Comparison of ENCODE assay signal across 10 mouse cellular contexts in genomic region chr7:130289428-130289790, GRCm38 (mm10).
DNase-seq lines count a peak whose midpoint lies in the region; ATAC-seq and TF ChIP-seq lines count a peak whose summit lies in the region.
"Had no signal": no experiment of that assay in that cellular context is flagged by ENCODE, and none has a peak within 500 bp of the region (broad histone marks: within the 10 kb centered on the region; RNA-seq: fewer than 3 reads in every experiment).

No protein-coding gene starts in this region.

- no peak for TF ChIP-seq POLR2A in embryonic fibroblast, embryonic 13.5 days (IDR thresholded peaks at IDR 0.05; ENCODE audit: low read depth, low read length)

- H3K9me3 ChIP-seq in limb, embryonic 11.5 days (ENCODE audit: control insufficient read depth, low read length), result no peaks in the 10 kb centered on the region
- no peaks in the 10 kb centered on the region for H3K9me3 ChIP-seq in stomach, embryonic 15.5 days

- no peaks in the 10 kb centered on the region for H3K27me3 ChIP-seq in limb, embryonic 11.5 days (ENCODE audit: control insufficient read depth, insufficient read depth, low read length)
- H3K27me3 ChIP-seq in stomach, embryonic 15.5 days (replicated peaks), result no peaks in the 10 kb centered on the region

- no peak overlapping the region for H3K27ac ChIP-seq in layer of hippocampus, adult 2 months
- peak overlapping the region; percentile 85 for H3K27ac ChIP-seq in embryonic fibroblast, embryonic 13.5 days (ENCODE audit: insufficient read depth, low read length)
- H3K27ac ChIP-seq in limb, embryonic 11.5 days (replicated peaks; ENCODE audit: low read depth, low read length), result peak overlapping the region; percentile 42; the same call in 1 of the 2 replicates
- H3K27ac ChIP-seq in stomach, embryonic 15.5 days, result peak overlapping the region; percentile 58; the same call in 1 of the 2 replicates

- no peak for ATAC-seq in limb, embryonic 11.5 days (ENCODE audit: insufficient number of reproducible peaks, low FRiP score, low TSS enrichment, low read depth)
- no peak for ATAC-seq in stomach, embryonic 15.5 days (ENCODE audit: insufficient read depth, low FRiP score, low read depth)

- WGBS in limb, embryonic 11.5 days, result 45% methylated on average over 9 of the region's 9 CpGs
- WGBS in stomach, embryonic 15.5 days, result 52% methylated on average over 9 of the region's 9 CpGs

- no peak for DNase-seq in layer of hippocampus, adult 2 months (ENCODE audit: low spot score in 2 of 2)
- no peak for DNase-seq in layer of hippocampus, postnatal 36 days
- DNase-seq in limb, embryonic 11.5 days (ENCODE audit: low spot score), result no peak
- no peak for DNase-seq in MN1 (ENCODE audit: low spot score)
- no peak for DNase-seq in urinary bladder, adult 2 months (ENCODE audit: low spot score)
- DNase-seq: cerebellum, adult 9-10 months; thymus, postnatal 25 days had no signal

- peaks cover 4% of the 10 kb centered on the region; the same call in 1 of the 2 replicates for H3K4me1 ChIP-seq in embryonic fibroblast, embryonic 13.5 days (ENCODE audit: control insufficient read depth, insufficient read depth, low read length)
- peaks cover 23% of the 10 kb centered on the region for H3K4me1 ChIP-seq in limb, embryonic 11.5 days (ENCODE audit: control insufficient read depth, insufficient read depth, low read length)
- H3K4me1 ChIP-seq in stomach, embryonic 15.5 days, result peaks cover 9% of the 10 kb centered on the region; the same call in 1 of the 2 replicates

- no peak for TF ChIP-seq CTCF in layer of hippocampus, adult 2 months (conservative IDR thresholded peaks at IDR 0.05)
- no peak for TF ChIP-seq CTCF in embryonic fibroblast, embryonic 13.5 days (IDR thresholded peaks at IDR 0.05; ENCODE audit: borderline replicate concordance, insufficient read depth, low read length)

- H3K9ac ChIP-seq in limb, embryonic 11.5 days (ENCODE audit: low read length), result no peak overlapping the region
- no peak overlapping the region for H3K9ac ChIP-seq in stomach, embryonic 15.5 days
- H3K9ac ChIP-seq: liver, postnatal 0 days had no signal

- no peaks in the 10 kb centered on the region for H3K36me3 ChIP-seq in limb, embryonic 11.5 days (ENCODE audit: control insufficient read depth, insufficient read depth, low read length)
- no peaks in the 10 kb centered on the region for H3K36me3 ChIP-seq in stomach, embryonic 15.5 days

- peak overlapping the region; percentile 22; the same call in 1 of the 2 replicates for H3K4me3 ChIP-seq in layer of hippocampus, adult 2 months
- H3K4me3 ChIP-seq in embryonic fibroblast, embryonic 13.5 days (ENCODE audit: insufficient read depth, low read length), result no peak overlapping the region
- no peak overlapping the region for H3K4me3 ChIP-seq in limb, embryonic 11.5 days (ENCODE audit: low read depth, low read length)
- no peak overlapping the region for H3K4me3 ChIP-seq in stomach, embryonic 15.5 days (replicated peaks)

- peak overlapping the region; percentile 24; the same call in 1 of the 2 replicates for H3K4me2 ChIP-seq in limb, embryonic 11.5 days (ENCODE audit: low read depth, severe bottlenecking)
- no peak overlapping the region for H3K4me2 ChIP-seq in stomach, embryonic 15.5 days
